Mouse (Mus musculus) neural tube, embryonic 15.5 days (tissue): ENCODE data around the gene Hal. TPM values are rescaled to one million over a fixed set of nuclear protein-coding genes. Genes with fewer than 3 reads are reported as not detected.

Experiments used
- ATAC-seq: fragments of 200-750 bp; cut with Nextera tagmentation; 2 replicates; pipeline ENCODE4 v1.8.0; 2017; ENCODE audit warnings: mild to moderate bottlenecking, moderate TSS enrichment, moderate library complexity; ENCODE audit not compliant: low FRiP score
- H3K27ac ChIP-seq: fragments of 300-500 bp; sonication (generic); replicated peaks from 2 replicates; pipeline ENCODE4 v1.5.1; 2015; ENCODE audit warnings: mild to moderate bottlenecking, inconsistent platforms
- H3K27me3 ChIP-seq: fragments of 300-500 bp; sonication (generic); replicated peaks from 2 replicates; pipeline ENCODE4 v1.6.1; 2015; ENCODE audit warnings: inconsistent platforms
- H3K36me3 ChIP-seq: fragments of 300-500 bp; sonication (generic); 2 replicates; pipeline ENCODE4 v1.6.1; 2015; ENCODE audit warnings: inconsistent platforms
- H3K4me1 ChIP-seq: fragments of 300-500 bp; sonication (generic); 2 replicates; pipeline ENCODE4 v1.6.1; 2015; ENCODE audit warnings: inconsistent platforms
- H3K4me2 ChIP-seq: fragments of 300-500 bp; sonication (generic); 2 replicates; pipeline ENCODE4 v1.6.1; 2015; ENCODE audit warnings: inconsistent platforms, mild to moderate bottlenecking, moderate library complexity
- H3K4me3 ChIP-seq: fragments of 300-500 bp; sonication (generic); replicated peaks from 2 replicates; pipeline ENCODE4 v1.5.1; 2015; ENCODE audit warnings: mild to moderate bottlenecking, inconsistent platforms
- H3K9ac ChIP-seq: fragments of 300-500 bp; sonication (generic); replicated peaks from 2 replicates; pipeline ENCODE4 v1.6.1; 2015; ENCODE audit warnings: mild to moderate bottlenecking, inconsistent platforms
- H3K9me3 ChIP-seq: fragments of 300-500 bp; sonication (generic); replicated peaks from 2 replicates; pipeline ENCODE4 v1.6.1; 2016; ENCODE audit warnings: inconsistent platforms
- WGBS: fragments of 180-500 bp; shearing (Covaris S2); methylation state at CpG from one replicate; pipeline ENCODE4 v1.1.7; 2015; ENCODE audit warnings: mixed read lengths; 5-methylcytosine and 5-hydroxymethylcytosine counted together
- polyA plus RNA-seq: library from polyadenylated mRNA; unstranded; fragments of >200 nt; fragmentation: Nextera tagmentation; extraction: Ambion mirVana; gene quantifications from 2 replicates; pipeline ENCODE4 v1.2.1, GENCODE M21; 2015

Hal gene
- polyA plus RNA-seq, 1 experiment from 2014 or later: 0.09 TPM

DNA sequence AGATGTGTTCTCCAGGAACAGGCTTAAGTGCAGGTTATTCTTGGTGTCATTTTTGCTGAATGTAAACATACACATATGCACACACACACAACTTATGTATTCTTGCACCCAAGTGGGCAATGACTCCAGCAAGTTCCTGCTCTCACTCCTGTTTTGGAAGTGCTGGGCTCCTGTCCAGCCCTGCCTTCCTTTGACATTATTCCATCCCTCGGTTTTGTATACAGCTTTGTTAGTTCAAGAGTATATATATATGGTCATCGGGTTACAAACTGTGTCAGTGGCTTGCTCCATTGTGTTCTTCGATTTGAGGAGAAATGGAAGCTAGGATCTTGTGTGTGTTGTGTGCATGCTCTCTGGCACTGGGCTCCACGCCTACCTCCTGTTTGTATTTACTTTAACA, 29.6 kb downstream of the Hal start:
- Histone ChIP-seq H3K4me1 (no peaks in the 10 kb centered on the region), H3K9me3 (no peaks in the 10 kb centered on the region), H3K9ac (no peak overlapping the region), H3K4me2 (no peak overlapping the region), H3K4me3 (no peak overlapping the region), H3K27ac (no peak overlapping the region), H3K36me3 (no peaks in the 10 kb centered on the region), H3K27me3 (no peaks in the 10 kb centered on the region)
- WGBS: 85% methylated on average over 4 of the region's 4 CpGs
- ATAC-seq: no peak

DNA sequence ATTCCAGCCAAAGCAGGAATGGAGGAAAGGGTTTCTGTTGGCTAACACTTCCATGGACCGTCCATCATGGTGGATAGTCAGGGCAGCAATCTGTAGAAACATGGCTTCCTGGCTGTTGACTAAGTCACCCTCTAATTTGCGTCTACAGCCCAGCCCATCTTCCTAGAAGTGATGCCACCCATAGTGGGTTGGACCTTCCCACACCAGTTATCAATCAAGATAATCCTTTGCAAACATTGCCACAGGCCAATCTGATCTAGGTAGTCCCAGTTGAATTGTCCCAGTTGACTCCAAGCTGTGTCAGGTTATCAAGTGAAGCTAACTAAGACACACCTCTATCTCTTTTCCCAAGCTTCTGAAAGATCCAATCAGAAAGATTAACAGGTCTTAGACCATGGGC, 30.1 kb downstream of the Hal start:
- H3K9ac ChIP-seq: no peak overlapping the region
- no peak overlapping the region for H3K4me3 ChIP-seq
- H3K4me1 ChIP-seq: no peaks in the 10 kb centered on the region
- H3K36me3 ChIP-seq: no peaks in the 10 kb centered on the region
- H3K9me3 ChIP-seq: no peaks in the 10 kb centered on the region
- no peak overlapping the region for H3K27ac ChIP-seq
- ATAC-seq: no peak
- H3K4me2 ChIP-seq: no peak overlapping the region
- H3K27me3 ChIP-seq: no peaks in the 10 kb centered on the region
- 92% methylated on average over 2 of the region's 2 CpGs for WGBS

DNA sequence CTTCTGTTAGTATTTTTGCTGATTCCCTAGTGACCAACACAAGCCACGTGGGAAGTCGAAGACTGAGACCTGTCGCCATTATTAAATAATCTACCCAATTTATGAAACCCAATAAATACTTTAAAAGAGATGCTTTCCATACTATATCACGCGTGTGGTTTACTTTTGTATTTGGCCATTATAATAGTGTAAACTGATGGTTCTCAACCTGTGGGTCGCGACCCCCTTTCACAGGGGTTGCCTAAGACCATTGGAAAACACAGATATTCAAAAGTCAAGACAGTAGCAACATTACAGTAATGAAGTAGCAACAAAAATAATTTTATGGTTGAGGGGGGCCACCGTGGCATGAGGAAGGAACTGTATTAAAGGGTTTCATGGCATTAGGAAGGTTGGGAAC, 30.6 kb downstream of the Hal start:
- Histone ChIP-seq H3K27ac (no peak overlapping the region), H3K4me2 (no peak overlapping the region), H3K36me3 (no peaks in the 10 kb centered on the region), H3K4me3 (no peak overlapping the region), H3K27me3 (no peaks in the 10 kb centered on the region), H3K4me1 (no peaks in the 10 kb centered on the region), H3K9ac (no peak overlapping the region), H3K9me3 (no peaks in the 10 kb centered on the region)
- 92% methylated on average over 8 of the region's 8 CpGs for WGBS
- no peak for ATAC-seq

DNA sequence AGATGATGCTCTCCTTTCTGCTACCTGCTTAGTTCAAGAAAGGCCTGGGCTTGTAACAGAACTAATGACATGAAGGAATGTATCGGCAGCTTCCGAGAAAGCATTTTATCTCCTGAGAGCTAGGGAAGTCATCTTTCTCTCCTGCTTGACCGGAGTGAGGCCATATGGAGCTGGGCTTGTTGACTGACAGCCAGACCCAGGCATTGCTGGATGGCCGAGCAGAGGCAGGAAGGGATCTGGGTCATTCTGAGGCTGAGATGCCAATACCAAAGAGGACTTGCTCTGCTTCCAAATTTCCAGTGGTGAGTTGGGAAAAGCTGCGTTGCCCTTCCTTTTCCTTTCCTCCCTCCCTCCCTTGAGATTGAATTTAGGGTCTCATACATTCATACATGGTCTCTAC, 31.2 kb downstream of the Hal start:
- ATAC-seq: no peak
- Histone ChIP-seq H3K4me1 (no peaks in the 10 kb centered on the region), H3K4me2 (no peak overlapping the region), H3K27me3 (no peaks in the 10 kb centered on the region), H3K9me3 (no peaks in the 10 kb centered on the region), H3K4me3 (no peak overlapping the region), H3K27ac (no peak overlapping the region), H3K36me3 (no peaks in the 10 kb centered on the region), H3K9ac (no peak overlapping the region)
- 93% methylated on average over 5 of the region's 5 CpGs for WGBS

DNA sequence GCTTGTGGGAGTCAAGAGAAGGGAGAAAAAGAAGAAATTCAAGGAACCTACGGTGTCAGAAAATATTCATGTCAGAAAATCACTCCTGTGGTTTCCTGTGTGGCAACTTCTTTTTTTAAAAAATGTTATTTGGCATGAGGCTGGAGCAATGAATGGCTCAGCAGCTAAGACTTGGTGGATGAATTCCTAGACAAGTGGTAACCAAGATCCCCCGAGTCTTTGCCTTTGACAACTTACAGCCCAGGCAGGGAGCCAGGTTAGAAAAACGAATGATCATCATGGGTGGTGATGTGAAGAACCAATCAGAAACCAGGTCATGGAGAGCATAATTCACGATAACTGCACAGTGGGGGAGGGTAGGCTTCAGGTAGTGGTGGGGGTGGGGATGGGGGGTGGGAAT, 32.4 kb downstream of the Hal start:
- ATAC-seq: no peak
- 64% methylated on average over 4 of the region's 4 CpGs for WGBS
- Histone ChIP-seq H3K36me3 (no peaks in the 10 kb centered on the region), H3K4me2 (no peak overlapping the region), H3K27ac (no peak overlapping the region), H3K9ac (no peak overlapping the region), H3K4me3 (no peak overlapping the region), H3K9me3 (no peaks in the 10 kb centered on the region), H3K27me3 (no peaks in the 10 kb centered on the region), H3K4me1 (no peaks in the 10 kb centered on the region)

DNA sequence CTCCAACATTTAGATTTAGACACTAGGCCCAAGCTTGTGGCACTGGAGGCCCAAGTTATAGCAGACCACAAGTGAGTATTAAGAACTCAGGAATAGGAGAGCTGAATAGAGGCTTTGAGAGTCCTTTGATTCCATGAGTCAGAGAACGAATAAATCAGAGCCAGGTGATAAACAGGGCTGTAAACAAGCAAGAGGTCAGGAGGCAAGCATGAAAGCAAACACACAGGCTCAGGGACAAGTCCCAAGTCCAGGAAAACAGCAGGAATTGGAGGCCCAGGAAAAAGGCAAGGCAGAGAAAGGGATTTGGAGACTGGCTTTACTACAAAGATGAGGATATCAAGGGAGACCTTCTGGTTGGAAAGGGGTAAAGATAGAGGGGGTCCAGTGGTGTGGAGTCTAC, 36.8 kb downstream of the Hal start:
- no peaks in the 10 kb centered on the region for H3K27me3 ChIP-seq
- no peak overlapping the region for H3K4me3 ChIP-seq
- H3K27ac ChIP-seq: no peak overlapping the region
- no peaks in the 10 kb centered on the region for H3K36me3 ChIP-seq
- 77% methylated on average over 1 of the region's 1 CpGs for WGBS
- H3K4me2 ChIP-seq: no peak overlapping the region
- no peak overlapping the region for H3K9ac ChIP-seq
- H3K9me3 ChIP-seq: 0 out of 2 replicates have a peak, but pooled peaks cover 5% of the 10 kb centered on the region
- H3K4me1 ChIP-seq: no peaks in the 10 kb centered on the region
- ATAC-seq: no peak

DNA sequence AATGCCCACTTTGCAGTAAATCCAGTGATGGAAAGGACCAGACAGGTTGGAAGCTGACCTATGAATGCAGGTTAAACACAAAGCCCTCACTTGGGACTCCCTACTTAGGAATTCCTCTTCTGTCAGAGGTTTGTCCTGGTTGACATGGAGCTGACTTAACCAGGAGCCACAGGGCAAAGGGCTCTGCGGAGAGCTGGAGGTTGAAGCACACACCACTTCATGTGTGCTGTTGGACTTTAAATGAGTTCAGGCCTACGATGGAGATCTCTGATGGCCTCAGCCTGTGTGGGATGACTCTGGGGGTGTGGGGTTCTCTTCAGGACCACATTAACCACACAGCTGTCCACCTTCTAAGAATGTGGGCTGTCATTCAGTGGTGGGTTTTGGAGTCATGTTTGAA, 49.7 kb downstream of the Hal start:
- H3K9me3 ChIP-seq: no peaks in the 10 kb centered on the region
- no peak overlapping the region for H3K27ac ChIP-seq
- no peak overlapping the region for H3K9ac ChIP-seq
- H3K4me2 ChIP-seq: no peak overlapping the region
- H3K4me1 ChIP-seq: peaks cover 12% of the 10 kb centered on the region
- no peaks in the 10 kb centered on the region for H3K36me3 ChIP-seq
- no peak for ATAC-seq
- no peak overlapping the region for H3K4me3 ChIP-seq
- peaks cover 10% of the 10 kb centered on the region; the same call in 1 of the 2 replicates for H3K27me3 ChIP-seq
- 95% methylated on average over 2 of the region's 2 CpGs for WGBS

DNA sequence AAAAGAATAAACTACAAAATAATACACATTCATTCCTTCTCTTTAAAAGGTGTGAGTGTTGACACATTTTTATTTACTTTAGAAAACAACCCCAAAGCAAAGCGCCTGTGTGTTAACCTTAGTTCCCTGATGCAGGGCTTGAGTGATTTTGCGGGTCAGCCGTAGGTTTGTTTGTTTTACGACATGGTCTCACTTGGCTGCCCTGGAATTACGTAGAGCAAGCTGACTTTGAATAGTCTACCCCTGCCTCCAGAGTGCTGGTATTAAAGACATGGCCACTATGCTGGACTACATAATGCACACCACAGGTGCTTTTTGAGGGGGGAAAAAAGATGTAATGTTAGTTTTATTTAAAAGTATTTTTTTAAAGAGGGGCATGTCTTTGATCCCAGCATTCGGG, 50.2 kb downstream of the Hal start:
- H3K4me2 ChIP-seq: no peak overlapping the region
- WGBS: 52% methylated on average over 6 of the region's 6 CpGs
- ATAC-seq: no peak
- peaks cover 12% of the 10 kb centered on the region for H3K4me1 ChIP-seq
- no peaks in the 10 kb centered on the region for H3K36me3 ChIP-seq
- H3K27me3 ChIP-seq: peaks cover 10% of the 10 kb centered on the region; the same call in 1 of the 2 replicates
- H3K9me3 ChIP-seq: no peaks in the 10 kb centered on the region
- H3K27ac ChIP-seq: no peak overlapping the region
- H3K9ac ChIP-seq: no peak overlapping the region
- no peak overlapping the region for H3K4me3 ChIP-seq

DNA sequence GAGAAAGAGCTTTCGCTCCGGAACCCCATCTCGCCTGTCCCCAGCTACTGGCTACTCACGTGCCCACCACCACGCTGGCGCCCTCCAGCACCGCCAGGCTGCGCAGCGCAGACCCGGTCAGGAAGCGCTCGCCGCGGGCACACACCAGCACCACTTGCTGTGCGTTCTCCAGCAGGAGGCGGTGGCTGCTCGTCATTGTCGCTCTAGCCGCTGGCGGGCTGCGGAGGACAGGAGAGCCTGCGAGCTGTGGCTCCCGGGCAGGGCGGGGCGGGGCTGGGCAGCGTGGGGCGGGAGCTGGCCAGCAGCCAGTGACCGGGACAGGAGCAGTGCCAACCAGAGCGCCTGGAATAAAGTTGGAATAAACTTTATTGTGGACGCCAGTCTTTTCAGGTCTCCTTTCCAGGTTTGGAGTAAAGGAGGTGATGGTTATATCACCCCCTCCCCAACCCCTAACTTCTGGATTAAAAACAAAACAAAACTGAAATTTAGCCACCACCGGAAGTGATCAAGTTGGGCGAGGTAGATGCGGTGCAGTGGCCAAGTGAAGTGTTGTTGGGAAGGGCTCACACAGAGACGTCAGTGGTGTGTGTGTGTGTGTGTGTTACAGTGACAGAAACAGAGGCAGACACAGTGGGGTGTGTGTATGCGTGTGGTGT, 51.3 kb downstream of the Hal start, which contains the start of gene Amdhd1:
Gene Amdhd1, minus strand, starts transcription at position 259 of the 656 bp plus-strand sequence.
- Histone ChIP-seq H3K4me1 (peaks cover 8% of the 10 kb centered on the region), H3K27me3 (peaks cover 10% of the 10 kb centered on the region; the same call in 1 of the 2 replicates), H3K4me3 (peak within 1 kb of the TSS; percentile 40), H3K36me3 (no peaks in the 10 kb centered on the region), H3K27ac (no peak within 1 kb of the TSS), H3K9ac (peak within 1 kb of the TSS; percentile 28; the same call in 1 of the 2 replicates), H3K9me3 (no peaks in the 10 kb centered on the region), H3K4me2 (peak within 1 kb of the TSS; percentile 84)
- 3% methylated on average over 35 of the region's 35 CpGs for WGBS
- ATAC-seq: peak; percentile 91

DNA sequence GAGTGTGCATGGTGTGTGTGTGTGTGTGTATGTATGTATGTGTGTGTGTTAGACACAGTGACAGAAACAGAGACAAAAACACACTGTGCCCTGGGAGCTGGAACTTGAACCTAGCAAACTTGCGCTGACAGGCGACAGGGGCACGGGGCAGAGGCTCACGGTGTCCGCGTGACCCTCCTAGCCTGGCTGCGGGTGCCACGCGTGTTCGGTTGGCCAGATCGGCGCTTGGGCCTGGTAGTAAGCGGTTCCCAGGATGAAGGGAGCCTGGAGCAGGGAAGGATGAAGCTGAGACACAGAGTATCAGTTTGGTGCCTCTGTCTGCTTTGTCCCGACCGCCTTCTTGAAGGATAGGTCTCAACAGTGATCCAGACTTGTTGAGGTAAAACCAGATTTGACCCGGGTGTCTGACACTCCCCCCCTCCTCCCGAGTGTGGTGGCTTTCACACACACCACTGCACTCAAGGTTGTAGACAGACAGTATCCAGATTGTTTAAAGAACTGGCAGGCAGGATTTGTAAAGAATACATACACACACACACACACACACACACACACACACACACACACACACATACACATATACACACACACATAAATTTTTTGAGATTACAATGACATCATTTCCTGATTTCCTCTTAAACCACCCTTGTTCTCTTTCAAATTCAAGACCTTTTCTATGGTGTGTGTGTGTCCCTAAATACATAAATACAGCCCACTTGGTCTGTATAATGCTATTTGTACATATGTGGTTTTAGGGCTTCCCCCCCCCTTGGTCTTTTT, 52.1 kb downstream of the Hal start, which contains the start of gene Ccdc38:
Gene Ccdc38, plus strand, starts transcription at position 202 of the 780 bp plus-strand sequence.
- no peak for ATAC-seq
- 74% methylated on average over 17 of the region's 17 CpGs for WGBS

DNA sequence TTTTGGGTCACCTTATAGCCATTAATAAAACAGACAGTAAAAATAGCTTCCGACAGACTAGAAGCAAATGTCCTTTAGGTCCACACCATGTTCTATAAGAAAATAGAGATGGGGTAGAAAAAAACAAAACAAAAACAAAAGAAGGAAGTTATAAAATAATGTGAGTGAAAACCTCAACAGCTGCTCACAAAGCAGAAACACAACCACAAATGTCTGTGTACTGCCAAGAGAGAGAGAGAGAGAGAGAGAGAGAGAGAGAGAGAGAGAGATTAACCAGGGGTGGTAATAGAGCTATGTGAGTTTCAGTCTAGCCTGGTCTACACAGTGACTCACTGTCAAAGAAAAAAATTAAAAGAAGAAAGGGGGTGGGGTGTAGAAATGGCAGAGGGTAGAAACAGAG, 53.0 kb downstream of the Hal start:
- no peak for ATAC-seq

More for the DNA sequence above, 52.1 kb downstream of the Hal start, which contains the start of gene Ccdc38:
- Histone ChIP-seq H3K27ac (no peak within 1 kb of the TSS), H3K9me3 (no peaks in the 10 kb centered on the region), H3K4me3 (peak within 1 kb of the TSS; percentile 40), H3K4me1 (peaks cover 8% of the 10 kb centered on the region), H3K27me3 (peaks cover 7% of the 10 kb centered on the region; the same call in 1 of the 2 replicates), H3K9ac (peak within 1 kb of the TSS; percentile 28; the same call in 1 of the 2 replicates), H3K36me3 (no peaks in the 10 kb centered on the region), H3K4me2 (peak within 1 kb of the TSS; percentile 84)

DNA sequence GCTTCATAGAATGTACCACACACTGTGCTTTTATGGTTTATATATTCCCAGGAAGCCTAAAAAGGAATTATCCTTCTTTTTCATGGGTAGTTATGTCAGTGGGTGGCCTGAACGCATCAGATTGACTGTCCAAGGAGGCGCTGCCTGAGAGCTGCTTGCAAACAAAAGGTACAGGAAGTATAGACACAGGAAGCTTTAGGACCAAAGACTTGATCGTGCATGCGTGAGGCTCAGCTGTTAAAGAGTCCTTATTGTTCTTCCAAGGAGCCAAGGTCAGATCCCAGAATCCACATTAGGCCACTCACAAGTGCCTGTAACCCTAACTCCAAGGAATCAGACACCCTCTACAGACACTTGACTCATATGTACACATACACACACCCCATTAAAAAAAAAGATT, 53.8 kb downstream of the Hal start:
- Histone ChIP-seq H3K9me3 (no peaks in the 10 kb centered on the region), H3K4me2 (no peak overlapping the region), H3K36me3 (no peaks in the 10 kb centered on the region), H3K9ac (no peak overlapping the region), H3K27ac (no peak overlapping the region), H3K4me1 (peaks cover 8% of the 10 kb centered on the region), H3K4me3 (no peak overlapping the region), H3K27me3 (peaks cover 7% of the 10 kb centered on the region; the same call in 1 of the 2 replicates)
- 23% methylated on average over 4 of the region's 4 CpGs for WGBS
- no peak for ATAC-seq

More for the DNA sequence above, 53.0 kb downstream of the Hal start:
- Histone ChIP-seq H3K4me2 (no peak overlapping the region), H3K4me3 (no peak overlapping the region), H3K27me3 (peaks cover 7% of the 10 kb centered on the region; the same call in 1 of the 2 replicates), H3K9ac (no peak overlapping the region), H3K9me3 (no peaks in the 10 kb centered on the region), H3K27ac (no peak overlapping the region), H3K36me3 (no peaks in the 10 kb centered on the region), H3K4me1 (peaks cover 8% of the 10 kb centered on the region)
- 88% methylated on average over 1 of the region's 1 CpGs for WGBS
